Mouse (Mus musculus) intestine, embryonic 14.5 days (tissue): ENCODE data around the gene Tekt2. TPM values are rescaled to one million over a fixed set of nuclear protein-coding genes. Genes with fewer than 3 reads are reported as not detected.

Experiments used
- ATAC-seq: fragments of 200-750 bp; cut with Nextera tagmentation; replicated peaks from 2 replicates; pipeline ENCODE4 v1.8.0; 2017; ENCODE audit warnings: low read depth, moderate number of reproducible peaks, moderate TSS enrichment, moderate library complexity; ENCODE audit not compliant: low FRiP score, low TSS enrichment
- DNase-seq: peaks from one replicate; pipeline ENCODE4 v3.0.0-alpha.2; 2018; ENCODE audit warnings: low spot score
- H3K27ac ChIP-seq: fragments of 300-500 bp; sonication (generic); 2 replicates; pipeline ENCODE4 v1.5.1; 2014; ENCODE audit warnings: low read depth, mild to moderate bottlenecking, control low read depth
- H3K27me3 ChIP-seq: fragments of 300-500 bp; sonication (generic); replicated peaks from 2 replicates; pipeline ENCODE4 v1.6.1; 2014; ENCODE audit warnings: low read length, control low read depth; ENCODE audit not compliant: control insufficient read depth, insufficient read depth
- H3K36me3 ChIP-seq: fragments of 300-500 bp; sonication (generic); 2 replicates; pipeline ENCODE4 v1.6.1; 2014; ENCODE audit warnings: low read length, control low read depth; ENCODE audit not compliant: control insufficient read depth, insufficient read depth
- H3K4me1 ChIP-seq: fragments of 300-500 bp; sonication (generic); replicated peaks from 2 replicates; pipeline ENCODE4 v1.6.1; 2014; ENCODE audit warnings: low read length, control low read depth, mixed read lengths; ENCODE audit not compliant: control insufficient read depth, insufficient read depth
- H3K4me2 ChIP-seq: fragments of 300-500 bp; sonication (generic); 2 replicates; pipeline ENCODE4 v1.6.1; 2014; ENCODE audit warnings: low read length
- H3K4me3 ChIP-seq: fragments of 300-500 bp; sonication (generic); 2 replicates; pipeline ENCODE4 v1.5.1; 2014; ENCODE audit warnings: low read depth, low read length, control low read depth, mixed read lengths
- H3K9ac ChIP-seq: fragments of 300-500 bp; sonication (generic); 2 replicates; pipeline ENCODE4 v1.6.1; 2014; ENCODE audit warnings: mild to moderate bottlenecking, low read length
- H3K9me3 ChIP-seq: fragments of 300-500 bp; sonication (generic); 2 replicates; pipeline ENCODE4 v1.6.1; 2016; ENCODE audit warnings: low read length, control low read depth; ENCODE audit not compliant: control insufficient read depth
- WGBS: fragments of 180-500 bp; shearing (Covaris S2); extraction: QIAGEN DNeasy Blood & Tissue Kit; methylation state at CpG from one replicate; pipeline ENCODE4 v1.1.7; 2014; 5-methylcytosine and 5-hydroxymethylcytosine counted together
- polyA plus RNA-seq: library from polyadenylated mRNA; unstranded; fragments of >200 nt; fragmentation: Nextera tagmentation; extraction: Ambion mirVana; gene quantifications from 2 replicates; pipeline ENCODE4 v1.2.1, GENCODE M21; 2014

Gene Tekt2
- polyA plus RNA-seq, 1 experiment from 2014 or later = 7.6 TPM

GRCm38 (mm10) chr4:126324861-126325260 is 627 bp downstream of the Tekt2 start:
- ATAC-seq (no peak), DNase-seq (peak; percentile 65)
- no peak overlapping the region for H3K4me3 ChIP-seq
- H3K27me3 ChIP-seq = no peaks in the 10 kb centered on the region; the same call in 1 of the 2 replicates
- H3K4me2 ChIP-seq = peak overlapping the region; percentile 45
- no peak overlapping the region for H3K27ac ChIP-seq
- no peaks in the 10 kb centered on the region for H3K9me3 ChIP-seq
- no peaks in the 10 kb centered on the region for H3K36me3 ChIP-seq
- H3K4me1 ChIP-seq = peaks cover 11% of the 10 kb centered on the region; the same call in 1 of the 2 replicates
- WGBS = 36% methylated on average over 13 of the region's 13 CpGs
- H3K9ac ChIP-seq = 0 out of 2 replicates have a peak overlapping the region, but pooled peaks have one; percentile 14

DNA sequence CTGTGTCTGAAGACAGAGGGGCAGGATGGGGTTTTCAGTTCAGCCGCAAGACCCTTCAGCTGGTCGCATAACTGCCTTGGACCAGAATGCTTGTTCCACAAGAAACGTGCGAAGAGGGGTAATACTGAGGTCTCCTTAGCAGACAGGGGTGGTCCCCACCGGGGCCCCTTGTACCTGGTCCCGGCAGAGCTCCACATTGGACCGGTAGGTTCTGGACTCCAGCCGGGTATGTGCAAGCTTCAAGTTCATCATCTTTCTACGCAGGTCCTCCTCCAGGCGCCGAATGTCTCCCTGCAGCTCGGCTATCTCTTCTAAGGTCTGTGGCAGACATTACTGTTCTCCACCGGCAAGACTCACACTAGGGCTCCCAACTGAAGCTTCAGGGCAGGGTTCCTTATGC is 2.8 kb downstream of the Tekt2 start:
- DNase-seq (peak; percentile 43), ATAC-seq (no peak)
- no peaks in the 10 kb centered on the region; the same call in 1 of the 2 replicates for H3K27me3 ChIP-seq
- no peak overlapping the region for H3K4me3 ChIP-seq
- H3K9me3 ChIP-seq = no peaks in the 10 kb centered on the region
- H3K4me2 ChIP-seq = no peak overlapping the region
- peaks cover 11% of the 10 kb centered on the region; the same call in 1 of the 2 replicates for H3K4me1 ChIP-seq
- H3K27ac ChIP-seq = no peak overlapping the region
- H3K36me3 ChIP-seq = peaks cover 10% of the 10 kb centered on the region
- H3K9ac ChIP-seq = no peak overlapping the region
- WGBS = 97% methylated on average over 13 of the region's 13 CpGs

DNA sequence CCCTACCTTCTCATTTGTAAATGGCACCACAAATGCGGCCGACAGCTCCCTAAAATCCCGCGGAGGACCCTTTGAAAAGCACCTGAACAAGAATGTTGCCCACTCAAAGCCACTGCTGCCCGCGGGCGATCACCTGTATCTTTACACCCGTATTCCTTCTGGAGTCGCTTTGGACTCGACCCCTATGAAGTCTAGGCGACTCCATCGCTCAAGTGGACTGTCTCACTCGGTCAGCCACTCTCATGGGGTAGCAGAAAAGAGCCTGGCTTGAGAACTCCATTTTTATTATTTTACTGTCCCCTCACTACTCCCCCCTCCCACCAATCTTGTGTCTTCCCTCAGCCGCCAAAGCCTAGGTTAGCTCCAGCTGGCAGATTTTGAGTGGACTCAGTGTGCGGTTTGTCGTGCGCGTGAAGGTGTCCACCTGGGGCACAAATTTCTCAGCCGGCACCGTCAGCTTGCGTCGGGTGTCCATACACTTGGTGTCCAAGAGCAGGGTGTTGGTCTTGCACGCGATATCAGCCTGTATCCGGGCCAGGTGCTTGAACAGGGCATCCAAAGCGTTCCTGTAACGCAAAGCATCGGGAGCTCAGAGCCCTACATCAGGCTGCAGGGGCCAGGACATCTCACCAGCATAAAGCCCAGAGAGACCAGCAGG is 3.5 kb downstream of the Tekt2 start:
- Histone ChIP-seq H3K9ac (no peak overlapping the region), H3K4me2 (peak overlapping the region; percentile 63), H3K27me3 (no peaks in the 10 kb centered on the region; the same call in 1 of the 2 replicates), H3K9me3 (no peaks in the 10 kb centered on the region), H3K27ac (no peak overlapping the region), H3K4me3 (peak overlapping the region; percentile 81), H3K4me1 (peaks cover 11% of the 10 kb centered on the region; the same call in 1 of the 2 replicates), H3K36me3 (peaks cover 17% of the 10 kb centered on the region)
- ATAC-seq = peak; percentile 30
- no peak for DNase-seq
- WGBS = 57% methylated on average over 28 of the region's 28 CpGs

- H3K9me3 ChIP-seq = no peaks in the 10 kb centered on the region
- peak within 1 kb of the TSS; percentile 68 for H3K9ac ChIP-seq
- peak within 1 kb of the TSS; percentile 29 for H3K27ac ChIP-seq
- under 1% methylated on average over 79 of the region's 80 CpGs for WGBS
- peak within 1 kb of the TSS; percentile 81 for H3K4me3 ChIP-seq
- H3K4me1 ChIP-seq = peaks cover 11% of the 10 kb centered on the region; the same call in 1 of the 2 replicates
- H3K36me3 ChIP-seq = peaks cover 24% of the 10 kb centered on the region
- H3K27me3 ChIP-seq = no peaks in the 10 kb centered on the region; the same call in 1 of the 2 replicates
- DNase-seq (peak; percentile 100), ATAC-seq (peak; percentile 84)
- H3K4me2 ChIP-seq = peak within 1 kb of the TSS; percentile 63
These were observed 4.2 kb downstream of the Tekt2 start, which contains the start of gene Adprhl2 for GRCm38 (mm10) chr4:126321111-126321853. TSS of gene Adprhl2 (minus strand) at chr4:126321703.

- H3K4me1 ChIP-seq = peaks cover 8% of the 10 kb centered on the region; the same call in 1 of the 2 replicates
- ATAC-seq (no peak), DNase-seq (peak; percentile 39)
- 84% methylated on average over 6 of the region's 6 CpGs for WGBS
- H3K9ac ChIP-seq = no peak overlapping the region
- peaks cover 36% of the 10 kb centered on the region for H3K36me3 ChIP-seq
- H3K27me3 ChIP-seq = no peaks in the 10 kb centered on the region
- no peak overlapping the region for H3K4me2 ChIP-seq
- no peaks in the 10 kb centered on the region for H3K9me3 ChIP-seq
- H3K4me3 ChIP-seq = no peak overlapping the region
- H3K27ac ChIP-seq = no peak overlapping the region
These were observed 5.7 kb downstream of the Tekt2 start for GRCm38 (mm10) chr4:126319806-126320205.

DNA sequence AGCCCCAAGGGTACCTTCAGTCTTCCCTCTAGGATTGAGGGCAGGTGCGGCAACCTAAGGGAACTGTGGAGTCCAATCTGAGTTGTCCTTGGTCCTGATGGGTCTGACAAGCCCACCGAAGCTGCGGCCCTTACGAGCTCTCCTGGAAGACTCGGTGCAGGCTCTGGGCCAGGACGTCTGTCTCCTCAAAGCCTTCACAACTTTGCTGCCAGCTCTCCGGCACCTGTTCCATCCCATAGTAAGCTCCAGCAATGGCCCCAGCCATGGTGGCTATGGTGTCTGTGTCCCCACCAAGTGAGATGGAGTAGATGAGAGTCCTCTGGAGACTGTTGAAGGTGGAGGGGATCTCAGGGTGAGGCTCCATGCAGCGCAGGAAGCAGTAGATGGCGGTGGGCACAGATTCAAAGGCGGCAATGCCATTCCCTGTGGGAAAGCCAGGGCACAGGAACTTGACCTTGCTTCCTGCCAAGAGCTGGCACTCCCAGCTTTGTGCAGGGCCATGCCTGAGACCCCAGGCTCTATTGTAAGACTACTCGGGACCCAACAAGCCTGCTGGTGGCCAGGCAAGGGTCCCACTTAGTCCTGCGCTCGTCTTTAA is 8.9 kb downstream of the Tekt2 start:
- H3K4me1 ChIP-seq = peaks cover 4% of the 10 kb centered on the region; the same call in 1 of the 2 replicates
- no peak overlapping the region for H3K27ac ChIP-seq
- no peak for DNase-seq
- no peak overlapping the region for H3K4me2 ChIP-seq
- H3K4me3 ChIP-seq = no peak overlapping the region
- H3K36me3 ChIP-seq = peaks cover 36% of the 10 kb centered on the region
- no peak for ATAC-seq
- no peaks in the 10 kb centered on the region for H3K27me3 ChIP-seq
- H3K9ac ChIP-seq = no peak overlapping the region
- H3K9me3 ChIP-seq = no peaks in the 10 kb centered on the region
- 92% methylated on average over 13 of the region's 13 CpGs for WGBS

DNA sequence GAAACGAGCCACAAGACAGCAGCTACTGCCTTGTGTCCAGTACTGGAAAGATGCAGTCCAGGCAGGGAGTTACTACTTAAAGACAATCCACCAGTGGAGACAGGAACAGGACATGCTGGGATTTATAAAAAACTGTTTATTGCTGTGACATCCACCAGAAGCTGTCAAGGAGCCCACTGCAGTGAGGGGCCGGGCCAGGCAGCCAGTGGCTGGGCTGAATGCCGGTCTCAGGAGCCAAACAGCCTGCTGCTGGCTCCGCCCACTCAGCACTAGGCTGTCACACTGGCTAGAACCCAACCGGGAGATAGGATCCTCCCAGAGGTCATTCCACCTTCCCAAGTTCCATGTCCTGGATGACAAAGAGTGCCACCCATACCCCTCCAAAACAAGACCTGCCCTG is 9.6 kb downstream of the Tekt2 start:
- Histone ChIP-seq H3K27ac (peak overlapping the region; percentile 22; the same call in 1 of the 2 replicates), H3K4me2 (no peak overlapping the region), H3K9me3 (no peaks in the 10 kb centered on the region), H3K27me3 (no peaks in the 10 kb centered on the region), H3K4me3 (no peak overlapping the region), H3K9ac (no peak overlapping the region), H3K4me1 (peaks cover 4% of the 10 kb centered on the region; the same call in 1 of the 2 replicates), H3K36me3 (peaks cover 36% of the 10 kb centered on the region)
- DNase-seq (no peak), ATAC-seq (peak; percentile 17)
- WGBS = 18% methylated on average over 5 of the region's 5 CpGs

DNA sequence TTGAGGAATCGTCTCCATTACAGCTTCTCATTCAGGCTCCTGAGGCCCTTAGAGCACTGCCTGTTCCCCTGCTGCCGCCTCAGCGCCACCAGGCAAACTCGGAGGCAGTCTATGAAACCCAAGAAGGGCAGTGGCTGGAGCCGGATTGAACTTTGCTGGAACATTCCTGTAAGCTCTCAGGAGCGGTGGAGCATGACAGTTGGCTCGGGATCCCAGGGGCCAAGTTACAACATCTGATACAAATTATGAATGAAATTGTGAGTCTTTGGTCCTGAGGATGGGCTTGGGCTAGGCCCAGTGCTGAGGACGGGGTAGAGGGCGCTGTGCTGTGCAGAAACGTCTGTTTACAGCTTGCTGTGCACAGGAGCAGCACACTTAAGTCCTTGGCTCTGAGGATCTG is 11.1 kb downstream of the Tekt2 start:
- H3K4me3 ChIP-seq = no peak overlapping the region
- H3K27me3 ChIP-seq = no peaks in the 10 kb centered on the region
- no peak overlapping the region for H3K9ac ChIP-seq
- DNase-seq (no peak), ATAC-seq (no peak)
- no peak overlapping the region for H3K4me2 ChIP-seq
- no peaks in the 10 kb centered on the region for H3K9me3 ChIP-seq
- 68% methylated on average over 10 of the region's 10 CpGs for WGBS
- peaks cover 36% of the 10 kb centered on the region for H3K36me3 ChIP-seq
- no peak overlapping the region for H3K27ac ChIP-seq
- no peaks in the 10 kb centered on the region; the same call in 1 of the 2 replicates for H3K4me1 ChIP-seq
